Mouse (Mus musculus) embryonic facial prominence, embryonic 11.5 days (tissue): Measurements from ENCODE around the gene Tbx1. TPM values are rescaled to one million over a fixed set of nuclear protein-coding genes. Genes with fewer than 3 reads are reported as not detected.

Experiments
- ATAC-seq: fragments of 200-750 bp; cut with Nextera tagmentation; replicated peaks from 2 replicates; pipeline ENCODE4 v1.8.0; 2017; ENCODE audit warnings: low read depth; ENCODE audit not compliant: insufficient number of reproducible peaks, low FRiP score, low TSS enrichment
- DNase-seq: peaks from one replicate; pipeline ENCODE4 v3.0.0-alpha.2; 2015; ENCODE audit warnings: low spot score
- H3K27ac ChIP-seq: fragments of 300-500 bp; sonication (generic); replicated peaks from 2 replicates; pipeline ENCODE4 v1.5.1; 2014; ENCODE audit warnings: mild to moderate bottlenecking, low read depth, low read length, control low read depth
- H3K27me3 ChIP-seq: fragments of 300-500 bp; sonication (generic); 2 replicates; pipeline ENCODE4 v1.6.1; 2014; ENCODE audit warnings: mild to moderate bottlenecking, low read length, moderate library complexity, mixed read lengths; ENCODE audit not compliant: control insufficient read depth, insufficient read depth
- H3K36me3 ChIP-seq: fragments of 300-500 bp; sonication (generic); replicated peaks from 2 replicates; pipeline ENCODE4 v1.6.1; 2014; ENCODE audit warnings: low read depth, mild to moderate bottlenecking, low read length, moderate library complexity, mixed read lengths; ENCODE audit not compliant: control insufficient read depth, insufficient read depth
- H3K4me1 ChIP-seq: fragments of 300-500 bp; sonication (generic); 2 replicates; pipeline ENCODE4 v1.6.1; 2014; ENCODE audit warnings: low read length, mixed read lengths; ENCODE audit not compliant: control insufficient read depth, insufficient read depth
- H3K4me2 ChIP-seq: fragments of 300-500 bp; sonication (generic); 2 replicates; pipeline ENCODE4 v1.6.1; 2014; ENCODE audit warnings: low read depth, mild to moderate bottlenecking, control low read depth, low read length, moderate library complexity
- H3K4me3 ChIP-seq: fragments of 300-500 bp; sonication (generic); 2 replicates; pipeline ENCODE4 v1.5.1; 2014; ENCODE audit warnings: low read depth, low read length, control low read depth
- H3K9ac ChIP-seq: fragments of 300-500 bp; sonication (generic); replicated peaks from 2 replicates; pipeline ENCODE4 v1.6.1; 2014; ENCODE audit warnings: mild to moderate bottlenecking, control low read depth, low read length
- H3K9me3 ChIP-seq: fragments of 300-500 bp; sonication (generic); replicated peaks from 2 replicates; pipeline ENCODE4 v1.6.1; 2016; ENCODE audit warnings: mild to moderate bottlenecking, low read length, inconsistent platforms, mixed read lengths; ENCODE audit not compliant: control insufficient read depth
- WGBS: fragments of 180-500 bp; shearing (Covaris S2); extraction: QIAGEN DNeasy Blood & Tissue Kit; methylation state at CpG from one replicate; pipeline ENCODE4 v1.1.7; 2014; 5-methylcytosine and 5-hydroxymethylcytosine counted together
- polyA plus RNA-seq: library from polyadenylated mRNA; unstranded; fragments of >200 nt; fragmentation: Nextera tagmentation; extraction: Ambion mirVana; gene quantifications from 2 replicates; pipeline ENCODE4 v1.2.1, GENCODE M21; 2014

Tbx1 gene
- polyA plus RNA-seq, 1 experiment from 2014 or later: 6.3 TPM

GRCm38 (mm10) chr16:18589080-18589621 lies 1.3 kb downstream of the Tbx1 start:
- 12% methylated on average over 9 of the region's 9 CpGs for WGBS
- DNase-seq (no peak), ATAC-seq (no peak)
- H3K27ac ChIP-seq: no peak overlapping the region
- no peak overlapping the region for H3K4me3 ChIP-seq
- H3K4me2 ChIP-seq: no peak overlapping the region
- H3K36me3 ChIP-seq: no peaks in the 10 kb centered on the region
- peaks cover 81% of the 10 kb centered on the region for H3K27me3 ChIP-seq
- H3K9me3 ChIP-seq: no peaks in the 10 kb centered on the region
- peaks cover 24% of the 10 kb centered on the region for H3K4me1 ChIP-seq
- H3K9ac ChIP-seq: no peak overlapping the region

- H3K4me2 ChIP-seq: peak overlapping the region; percentile 60
- WGBS: 1% methylated on average over 31 of the region's 31 CpGs
- ATAC-seq (no peak), DNase-seq (no peak)
- H3K4me3 ChIP-seq: peak overlapping the region; percentile 30
- no peaks in the 10 kb centered on the region for H3K36me3 ChIP-seq
- H3K9ac ChIP-seq: peak overlapping the region; percentile 9; the same call in 1 of the 2 replicates
- H3K9me3 ChIP-seq: no peaks in the 10 kb centered on the region
- peaks cover 86% of the 10 kb centered on the region for H3K27me3 ChIP-seq
- H3K4me1 ChIP-seq: peaks cover 24% of the 10 kb centered on the region
- H3K27ac ChIP-seq: no peak overlapping the region
Observed at GRCm38 (mm10) chr16:18588738-18589055, 1.8 kb downstream of the Tbx1 start.

- Histone ChIP-seq H3K36me3 (no peaks in the 10 kb centered on the region), H3K9me3 (no peaks in the 10 kb centered on the region), H3K4me1 (peaks cover 24% of the 10 kb centered on the region), H3K27ac (no peak overlapping the region), H3K4me3 (peak overlapping the region; percentile 30), H3K27me3 (peaks cover 89% of the 10 kb centered on the region), H3K9ac (peak overlapping the region; percentile 35), H3K4me2 (peak overlapping the region; percentile 60)
- under 1% methylated on average over 57 of the region's 57 CpGs for WGBS
- no peak for ATAC-seq
- peak; percentile 55 for DNase-seq
Observed at GRCm38 (mm10) chr16:18587847-18588737, 2.4 kb downstream of the Tbx1 start.

DNA sequence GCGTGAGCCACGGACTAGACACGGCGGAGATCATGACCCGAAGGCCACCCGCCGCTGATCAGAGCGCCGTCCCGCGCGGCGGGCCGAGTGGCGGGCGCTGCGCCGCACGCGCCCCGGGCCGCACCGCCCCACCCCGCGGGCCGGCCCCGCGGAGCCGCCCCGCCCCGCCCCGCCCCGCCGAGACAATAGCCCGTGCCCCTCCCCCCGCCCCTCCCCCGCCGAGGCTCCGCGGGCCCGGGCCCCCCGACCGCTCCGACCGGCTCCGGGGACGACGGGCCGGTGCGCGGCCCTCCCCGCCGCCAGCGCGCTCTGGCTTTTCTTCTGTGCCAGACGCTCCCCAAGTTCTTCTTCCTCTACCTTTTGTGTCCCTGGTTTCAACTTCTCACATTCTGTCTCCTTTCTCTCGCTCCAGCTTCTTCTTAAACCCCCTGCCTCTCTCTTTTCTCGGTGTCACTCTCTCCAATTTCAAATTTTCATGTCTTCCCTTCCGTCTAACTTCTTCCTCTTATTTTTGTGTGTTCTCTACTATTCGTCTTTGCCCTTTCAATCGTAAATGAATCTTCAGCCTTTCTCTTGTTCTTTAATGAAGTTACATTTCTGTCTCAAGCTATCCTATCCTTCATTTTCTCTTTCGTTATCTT lies 3.4 kb downstream of the Tbx1 start:
- H3K4me2 ChIP-seq: peak overlapping the region; percentile 70
- peaks cover 26% of the 10 kb centered on the region for H3K4me1 ChIP-seq
- no peaks in the 10 kb centered on the region for H3K9me3 ChIP-seq
- peak overlapping the region; percentile 28; the same call in 1 of the 2 replicates for H3K27ac ChIP-seq
- WGBS: under 1% methylated on average over 36 of the region's 62 CpGs
- no peaks in the 10 kb centered on the region for H3K36me3 ChIP-seq
- H3K9ac ChIP-seq: peak overlapping the region; percentile 70
- DNase-seq (peak; percentile 33), ATAC-seq (no peak)
- peak overlapping the region; percentile 46 for H3K4me3 ChIP-seq
- peaks cover 94% of the 10 kb centered on the region for H3K27me3 ChIP-seq

GRCm38 (mm10) chr16:18586076-18586905 lies 4.2 kb downstream of the Tbx1 start:
- H3K27ac ChIP-seq: peak overlapping the region; percentile 28; the same call in 1 of the 2 replicates
- peak overlapping the region; percentile 70 for H3K4me2 ChIP-seq
- H3K4me3 ChIP-seq: peak overlapping the region; percentile 46
- H3K36me3 ChIP-seq: no peaks in the 10 kb centered on the region
- peaks cover 94% of the 10 kb centered on the region for H3K27me3 ChIP-seq
- no peaks in the 10 kb centered on the region for H3K9me3 ChIP-seq
- ATAC-seq: no peak
- peak; percentile 22 for DNase-seq
- H3K4me1 ChIP-seq: peaks cover 30% of the 10 kb centered on the region
- H3K9ac ChIP-seq: peak overlapping the region; percentile 70
- WGBS: 1% methylated on average over 70 of the region's 83 CpGs

GRCm38 (mm10) chr16:18585676-18586075 lies 4.8 kb downstream of the Tbx1 start:
- ATAC-seq (no peak), DNase-seq (peak; percentile 28)
- Histone ChIP-seq H3K4me3 (peak overlapping the region; percentile 46), H3K4me2 (peak overlapping the region; percentile 34), H3K4me1 (peaks cover 28% of the 10 kb centered on the region), H3K27ac (no peak overlapping the region), H3K9ac (peak overlapping the region; percentile 70), H3K9me3 (no peaks in the 10 kb centered on the region), H3K27me3 (peaks cover 94% of the 10 kb centered on the region), H3K36me3 (no peaks in the 10 kb centered on the region)
- 3% methylated on average over 10 of the region's 10 CpGs for WGBS

DNA sequence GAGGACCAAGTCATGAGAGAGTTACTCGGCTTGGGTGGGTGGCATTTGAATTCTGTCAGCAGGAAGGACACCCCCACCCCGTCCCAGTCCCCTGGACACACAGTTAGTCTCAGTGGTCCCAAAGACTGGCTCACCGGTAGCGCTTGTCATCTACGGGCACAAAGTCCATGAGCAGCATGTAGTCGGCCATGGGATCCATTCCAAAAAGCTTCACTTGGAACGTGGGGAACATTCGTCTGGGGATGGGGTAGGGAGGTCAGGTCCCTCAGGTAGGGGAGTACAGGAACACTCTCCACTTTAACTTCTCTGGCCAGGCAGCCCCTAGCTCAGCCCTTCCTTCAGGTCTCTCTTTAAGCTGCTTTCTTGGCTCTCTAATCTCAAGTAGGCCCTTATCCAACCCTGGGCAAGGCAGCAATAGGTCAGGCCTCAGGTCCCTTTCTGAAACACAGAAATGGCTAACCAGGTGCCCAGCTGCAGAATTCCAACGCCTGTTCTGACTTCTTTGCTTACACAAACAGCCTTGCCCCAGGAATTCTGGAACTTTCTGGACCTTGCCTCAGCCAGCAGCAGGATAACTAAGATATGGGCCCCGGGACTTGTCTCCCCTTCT lies 5.5 kb downstream of the Tbx1 start:
- no peaks in the 10 kb centered on the region for H3K36me3 ChIP-seq
- peak overlapping the region; percentile 34 for H3K4me2 ChIP-seq
- ATAC-seq (no peak), DNase-seq (no peak)
- H3K27me3 ChIP-seq: peaks cover 94% of the 10 kb centered on the region
- H3K4me3 ChIP-seq: peak overlapping the region; percentile 46
- WGBS: 12% methylated on average over 10 of the region's 10 CpGs
- H3K9me3 ChIP-seq: no peaks in the 10 kb centered on the region
- peaks cover 24% of the 10 kb centered on the region for H3K4me1 ChIP-seq
- no peak overlapping the region for H3K27ac ChIP-seq
- H3K9ac ChIP-seq: peak overlapping the region; percentile 70
